Mouse (Mus musculus) stomach, embryonic 15.5 days (tissue): ENCODE results near the gene Smarcc2. TPM values are rescaled to one million over a fixed set of nuclear protein-coding genes. Genes with fewer than 3 reads are reported as not detected.
A peak's percentile ranks its signal among the peaks of the same experiment; 100 is the strongest.

ENCODE experiments used
- ATAC-seq: fragments of 200-750 bp; cut with Nextera tagmentation; 2 replicates; pipeline ENCODE4 v1.8.0; 2017; ENCODE audit warnings: low read depth, moderate number of reproducible peaks, moderate TSS enrichment; ENCODE audit not compliant: insufficient read depth, low FRiP score
- H3K27ac ChIP-seq: fragments of 300-500 bp; sonication (generic); 2 replicates; pipeline ENCODE4 v1.5.1; 2015; ENCODE audit warnings: mild to moderate bottlenecking, inconsistent platforms
- H3K27me3 ChIP-seq: fragments of 300-500 bp; sonication (generic); replicated peaks from 2 replicates; pipeline ENCODE4 v1.6.1; 2015; ENCODE audit warnings: inconsistent platforms
- H3K36me3 ChIP-seq: fragments of 300-500 bp; sonication (generic); 2 replicates; pipeline ENCODE4 v1.6.1; 2015; ENCODE audit warnings: inconsistent platforms
- H3K4me1 ChIP-seq: fragments of 300-500 bp; sonication (generic); 2 replicates; pipeline ENCODE4 v1.6.1; 2015; ENCODE audit warnings: inconsistent platforms
- H3K4me2 ChIP-seq: fragments of 300-500 bp; sonication (generic); 2 replicates; pipeline ENCODE4 v1.6.1; 2015; ENCODE audit warnings: mild to moderate bottlenecking, inconsistent platforms
- H3K4me3 ChIP-seq: fragments of 300-500 bp; sonication (generic); replicated peaks from 2 replicates; pipeline ENCODE4 v1.5.1; 2015; ENCODE audit warnings: inconsistent platforms
- H3K9ac ChIP-seq: fragments of 300-500 bp; sonication (generic); 2 replicates; pipeline ENCODE4 v1.6.1; 2015; ENCODE audit warnings: inconsistent platforms
- H3K9me3 ChIP-seq: fragments of 300-500 bp; sonication (generic); 2 replicates; pipeline ENCODE4 v1.6.1; 2016; ENCODE audit warnings: inconsistent platforms
- WGBS: fragments of 180-500 bp; shearing (Covaris S2); methylation state at CpG from one replicate; pipeline ENCODE4 v1.1.7; 2015; 5-methylcytosine and 5-hydroxymethylcytosine counted together
- polyA plus RNA-seq: library from polyadenylated mRNA; unstranded; fragments of >200 nt; fragmentation: Nextera tagmentation; extraction: Ambion mirVana; gene quantifications from 2 replicates; pipeline ENCODE4 v1.2.1, GENCODE M21; 2015

Gene Smarcc2
- polyA plus RNA-seq, 1 experiment from 2014 or later, result 63.1 TPM

- H3K9ac ChIP-seq, result no peak overlapping the region
- peaks cover 6% of the 10 kb centered on the region; the same call in 1 of the 2 replicates for H3K4me1 ChIP-seq
- no peak overlapping the region for H3K4me2 ChIP-seq
- WGBS, result 55% methylated on average over 9 of the region's 9 CpGs
- no peaks in the 10 kb centered on the region for H3K9me3 ChIP-seq
- H3K4me3 ChIP-seq, result no peak overlapping the region
- peaks cover 8% of the 10 kb centered on the region for H3K36me3 ChIP-seq
- no peak for ATAC-seq
- no peaks in the 10 kb centered on the region for H3K27me3 ChIP-seq
- peak overlapping the region; percentile 74 for H3K27ac ChIP-seq
Measured at GRCm38 (mm10) chr10:128508260-128508659, 49.2 kb downstream of the Smarcc2 start.

GRCm38 (mm10) chr10:128509203-128509602 lies 50.2 kb downstream of the Smarcc2 start:
- H3K27me3 ChIP-seq, result no peaks in the 10 kb centered on the region
- H3K36me3 ChIP-seq, result peaks cover 10% of the 10 kb centered on the region
- WGBS, result 85% methylated on average over 9 of the region's 9 CpGs
- H3K9ac ChIP-seq, result no peak overlapping the region
- H3K27ac ChIP-seq, result no peak overlapping the region
- no peak overlapping the region for H3K4me2 ChIP-seq
- no peaks in the 10 kb centered on the region for H3K9me3 ChIP-seq
- H3K4me3 ChIP-seq, result no peak overlapping the region
- H3K4me1 ChIP-seq, result peaks cover 6% of the 10 kb centered on the region; the same call in 1 of the 2 replicates
- ATAC-seq, result no peak

GRCm38 (mm10) chr10:128509831-128510230 lies 50.8 kb downstream of the Smarcc2 start:
- H3K27ac ChIP-seq, result no peak overlapping the region
- H3K36me3 ChIP-seq, result peaks cover 11% of the 10 kb centered on the region
- ATAC-seq, result no peak
- no peak overlapping the region for H3K9ac ChIP-seq
- no peaks in the 10 kb centered on the region for H3K9me3 ChIP-seq
- H3K4me1 ChIP-seq, result 0 out of 2 replicates have a peak, but pooled peaks cover 1% of the 10 kb centered on the region
- H3K4me2 ChIP-seq, result no peak overlapping the region
- no peak overlapping the region for H3K4me3 ChIP-seq
- no peaks in the 10 kb centered on the region for H3K27me3 ChIP-seq
- WGBS, result 61% methylated on average over 4 of the region's 4 CpGs

GRCm38 (mm10) chr10:128510301-128510700 lies 51.3 kb downstream of the Smarcc2 start:
- Histone ChIP-seq H3K9me3 (no peaks in the 10 kb centered on the region), H3K27ac (no peak overlapping the region), H3K36me3 (peaks cover 15% of the 10 kb centered on the region), H3K4me3 (no peak overlapping the region), H3K27me3 (no peaks in the 10 kb centered on the region), H3K4me1 (no peaks in the 10 kb centered on the region), H3K9ac (no peak overlapping the region), H3K4me2 (no peak overlapping the region)
- 86% methylated on average over 11 of the region's 11 CpGs for WGBS
- ATAC-seq, result no peak

GRCm38 (mm10) chr10:128511189-128511588 lies 52.1 kb downstream of the Smarcc2 start:
- Histone ChIP-seq H3K9me3 (no peaks in the 10 kb centered on the region), H3K4me2 (no peak overlapping the region), H3K9ac (no peak overlapping the region), H3K27me3 (no peaks in the 10 kb centered on the region), H3K36me3 (peaks cover 18% of the 10 kb centered on the region), H3K4me1 (no peaks in the 10 kb centered on the region), H3K27ac (no peak overlapping the region), H3K4me3 (no peak overlapping the region)
- 82% methylated on average over 9 of the region's 9 CpGs for WGBS
- ATAC-seq, result no peak

GRCm38 (mm10) chr10:128511761-128512160 lies 52.7 kb downstream of the Smarcc2 start:
- no peaks in the 10 kb centered on the region for H3K9me3 ChIP-seq
- no peak overlapping the region for H3K4me3 ChIP-seq
- no peak for ATAC-seq
- 88% methylated on average over 12 of the region's 12 CpGs for WGBS
- no peak overlapping the region for H3K9ac ChIP-seq
- peaks cover 18% of the 10 kb centered on the region for H3K36me3 ChIP-seq
- no peak overlapping the region for H3K4me2 ChIP-seq
- no peak overlapping the region for H3K27ac ChIP-seq
- no peaks in the 10 kb centered on the region for H3K4me1 ChIP-seq
- no peaks in the 10 kb centered on the region; the same call in 1 of the 2 replicates for H3K27me3 ChIP-seq

- Histone ChIP-seq H3K9ac (no peak overlapping the region), H3K4me1 (no peaks in the 10 kb centered on the region), H3K27ac (no peak overlapping the region), H3K36me3 (peaks cover 26% of the 10 kb centered on the region), H3K4me3 (no peak overlapping the region), H3K4me2 (no peak overlapping the region), H3K27me3 (no peaks in the 10 kb centered on the region; the same call in 1 of the 2 replicates), H3K9me3 (no peaks in the 10 kb centered on the region)
- 81% methylated on average over 4 of the region's 4 CpGs for WGBS
- ATAC-seq, result no peak
Measured at GRCm38 (mm10) chr10:128515044-128515443, 56.0 kb downstream of the Smarcc2 start.

GRCm38 (mm10) chr10:128516029-128516428 lies 57.0 kb downstream of the Smarcc2 start:
- no peak overlapping the region for H3K9ac ChIP-seq
- H3K4me2 ChIP-seq, result peak overlapping the region; percentile 33
- H3K4me1 ChIP-seq, result no peaks in the 10 kb centered on the region
- H3K36me3 ChIP-seq, result peaks cover 33% of the 10 kb centered on the region
- WGBS, result 39% methylated on average over 20 of the region's 20 CpGs
- H3K27me3 ChIP-seq, result no peaks in the 10 kb centered on the region; the same call in 1 of the 2 replicates
- no peak overlapping the region for H3K4me3 ChIP-seq
- H3K27ac ChIP-seq, result no peak overlapping the region
- H3K9me3 ChIP-seq, result no peaks in the 10 kb centered on the region
- no peak for ATAC-seq

- WGBS, result 36% methylated on average over 6 of the region's 6 CpGs
- Histone ChIP-seq H3K9me3 (no peaks in the 10 kb centered on the region), H3K4me3 (no peak overlapping the region), H3K4me2 (no peak overlapping the region), H3K27ac (no peak overlapping the region), H3K36me3 (peaks cover 32% of the 10 kb centered on the region; the same call in 1 of the 2 replicates), H3K27me3 (no peaks in the 10 kb centered on the region; the same call in 1 of the 2 replicates), H3K4me1 (no peaks in the 10 kb centered on the region), H3K9ac (no peak overlapping the region)
- ATAC-seq, result no peak
Measured at GRCm38 (mm10) chr10:128516677-128517076, 57.6 kb downstream of the Smarcc2 start.

- Histone ChIP-seq H3K9ac (no peak overlapping the region), H3K4me2 (no peak overlapping the region), H3K27ac (no peak overlapping the region), H3K4me1 (peaks cover 1% of the 10 kb centered on the region; the same call in 1 of the 2 replicates), H3K9me3 (no peaks in the 10 kb centered on the region), H3K27me3 (no peaks in the 10 kb centered on the region; the same call in 1 of the 2 replicates), H3K36me3 (peaks cover 26% of the 10 kb centered on the region; the same call in 1 of the 2 replicates), H3K4me3 (no peak overlapping the region)
- 77% methylated on average over 7 of the region's 7 CpGs for WGBS
- no peak for ATAC-seq
Measured at GRCm38 (mm10) chr10:128518833-128519232, 59.8 kb downstream of the Smarcc2 start.

- Histone ChIP-seq H3K36me3 (peaks cover 19% of the 10 kb centered on the region; the same call in 1 of the 2 replicates), H3K4me2 (no peak overlapping the region), H3K4me3 (no peak overlapping the region), H3K9ac (no peak overlapping the region), H3K4me1 (peaks cover 10% of the 10 kb centered on the region; the same call in 1 of the 2 replicates), H3K9me3 (no peaks in the 10 kb centered on the region), H3K27ac (no peak overlapping the region), H3K27me3 (no peaks in the 10 kb centered on the region; the same call in 1 of the 2 replicates)
- 87% methylated on average over 16 of the region's 16 CpGs for WGBS
- ATAC-seq, result no peak
Measured at GRCm38 (mm10) chr10:128520591-128520990, 61.5 kb downstream of the Smarcc2 start.

- H3K27ac ChIP-seq, result no peak overlapping the region
- 78% methylated on average over 6 of the region's 6 CpGs for WGBS
- no peaks in the 10 kb centered on the region for H3K9me3 ChIP-seq
- no peaks in the 10 kb centered on the region for H3K27me3 ChIP-seq
- peaks cover 18% of the 10 kb centered on the region; the same call in 1 of the 2 replicates for H3K36me3 ChIP-seq
- ATAC-seq, result no peak
- no peak overlapping the region for H3K4me3 ChIP-seq
- no peak overlapping the region for H3K4me2 ChIP-seq
- no peak overlapping the region for H3K9ac ChIP-seq
- peaks cover 10% of the 10 kb centered on the region; the same call in 1 of the 2 replicates for H3K4me1 ChIP-seq
Measured at GRCm38 (mm10) chr10:128522351-128522750, 63.3 kb downstream of the Smarcc2 start.
